Mouse (Mus musculus) heart, adult 2 months (tissue): ENCODE measurements at regions not wholly inside any gene's neighbourhood (a gene's known extent, or its start where the extent isn't known, plus 50 kb on each side); places are given as distances from the start of the nearest gene placed in this dataset.

Experiments used
- DNase-seq, 2 experiments: peaks; one replicate each; pipeline ENCODE4 v3.0.0; 2021
- H3K27ac ChIP-seq: fragments of 200-600 bp; 2 replicates; pipeline ENCODE4 v1.8.1; 2022
- H3K27me3 ChIP-seq: fragments of 200-500 bp; 2 replicates; pipeline ENCODE4 v1.6.1; 2012; ENCODE audit warnings: mild to moderate bottlenecking, low read length, inconsistent platforms, mixed read lengths; ENCODE audit not compliant: control insufficient read depth, insufficient read depth
- H3K36me3 ChIP-seq: fragments of 200-500 bp; 2 replicates; pipeline ENCODE4 v1.6.1; 2012; ENCODE audit warnings: low read length, inconsistent platforms; ENCODE audit not compliant: control insufficient read depth, insufficient read depth
- H3K4me1 ChIP-seq: fragments of 200-500 bp; 2 replicates; pipeline ENCODE4 v1.6.1; 2011; ENCODE audit warnings: low read length; ENCODE audit not compliant: control insufficient read depth, insufficient read depth
- H3K4me3 ChIP-seq: fragments of 200-600 bp; 2 replicates; pipeline ENCODE4 v1.8.1; 2022
- H3K79me2 ChIP-seq: fragments of 200-500 bp; replicated peaks from 2 replicates; pipeline ENCODE4 v1.6.1; 2012; ENCODE audit warnings: mild to moderate bottlenecking, inconsistent platforms, low read length, moderate library complexity, mixed read lengths; ENCODE audit not compliant: control insufficient read depth, insufficient read depth
- H3K9ac ChIP-seq: fragments of 200-500 bp; 2 replicates; pipeline ENCODE4 v1.6.1; 2012; ENCODE audit warnings: low read depth, mild to moderate bottlenecking, control low read depth, inconsistent platforms, low read length, mixed read lengths
- CTCF ChIP-seq: fragments of 200-600 bp; IDR thresholded peaks from 2 replicates; pipeline ENCODE4 v1.8.1; 2022; ENCODE audit warnings: antibody characterized with exemption, mild to moderate bottlenecking, moderate library complexity
- EP300 ChIP-seq: fragments of 200-500 bp; IDR thresholded peaks from 2 replicates; pipeline ENCODE4 v1.6.1; 2011; ENCODE audit warnings: low read depth, low read length, control low read depth; ENCODE audit not compliant: insufficient read depth
- POLR2A ChIP-seq: fragments of 200-500 bp; IDR thresholded peaks from 2 replicates; pipeline ENCODE4 v1.6.1; 2011; ENCODE audit warnings: mild to moderate bottlenecking, low read depth, low read length, control low read depth; ENCODE audit not compliant: insufficient read depth
- WGBS: fragments of 180-500 bp; shearing (Covaris S2); methylation state at CpG from one replicate; pipeline ENCODE4 v1.1.7; 2018; 5-methylcytosine and 5-hydroxymethylcytosine counted together
- intact Hi-C: fragments of 180-260 bp; cut with DNase I; formaldehyde crosslinking; loops from one replicate; pipeline ENCODE4 v1.15.1; 2025

DNA sequence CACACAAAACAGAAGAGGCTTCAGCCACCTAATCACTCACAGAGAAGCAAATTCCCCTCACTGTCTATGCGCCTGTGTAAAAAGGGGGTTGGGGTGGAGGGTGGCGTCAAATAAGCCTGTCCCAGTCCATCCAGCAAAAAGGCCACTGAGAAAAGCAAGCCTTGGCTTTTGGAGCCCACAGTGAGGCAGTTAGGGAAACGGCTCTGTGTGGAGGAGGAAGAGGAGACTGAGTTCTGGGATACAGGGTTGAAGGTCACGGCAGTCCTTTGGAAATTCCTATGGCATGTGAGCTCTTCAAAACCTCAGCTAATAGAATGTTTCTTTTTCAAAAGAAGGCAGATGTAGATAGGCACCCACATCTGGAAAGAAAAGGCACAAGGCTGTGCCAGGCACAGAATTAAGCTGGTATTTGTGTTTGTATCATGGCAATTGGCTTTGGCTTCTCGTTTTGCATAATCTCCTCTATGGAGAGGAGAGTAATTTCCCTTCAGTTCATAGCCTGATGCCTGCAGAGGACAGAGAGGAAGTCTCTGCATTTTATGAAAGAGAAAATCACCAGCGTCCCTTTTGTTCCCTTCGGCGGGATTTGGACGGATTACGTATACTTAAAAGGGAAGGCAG, 319.3 kb downstream of the Sorl1 start:
- intact Hi-C loops = no loop called here
- TF ChIP-seq EP300 (no peak), CTCF (no peak), POLR2A (no peak)
- no peak overlapping the region for H3K27ac ChIP-seq
- 50% methylated on average over 10 of the region's 10 CpGs for WGBS
- H3K4me3 ChIP-seq = no peak overlapping the region
- H3K27me3 ChIP-seq = no peaks in the 10 kb centered on the region
- no peak overlapping the region for H3K9ac ChIP-seq
- no peak for DNase-seq
- H3K79me2 ChIP-seq = no peaks in the 10 kb centered on the region
- peaks cover 3% of the 10 kb centered on the region for H3K4me1 ChIP-seq
- H3K36me3 ChIP-seq = no peaks in the 10 kb centered on the region

GRCm38 (mm10) chr9:41803680-41804460, 320.2 kb downstream of the Sorl1 start:
- no peak overlapping the region for H3K4me3 ChIP-seq
- no peak overlapping the region for H3K27ac ChIP-seq
- H3K79me2 ChIP-seq = no peaks in the 10 kb centered on the region
- WGBS = 75% methylated on average over 11 of the region's 11 CpGs
- no peaks in the 10 kb centered on the region for H3K36me3 ChIP-seq
- intact Hi-C loops = no loop called here
- no peak for DNase-seq
- peaks cover 2% of the 10 kb centered on the region for H3K4me1 ChIP-seq
- no peaks in the 10 kb centered on the region for H3K27me3 ChIP-seq
- TF ChIP-seq EP300 (no peak), CTCF (no peak), POLR2A (no peak)
- no peak overlapping the region for H3K9ac ChIP-seq

GRCm38 (mm10) chr9:41801376-41801775, 322.7 kb downstream of the Sorl1 start:
- no peak overlapping the region for H3K27ac ChIP-seq
- H3K4me3 ChIP-seq = no peak overlapping the region
- intact Hi-C loops = no loop called here
- no peaks in the 10 kb centered on the region for H3K36me3 ChIP-seq
- TF ChIP-seq EP300 (no peak), CTCF (no peak), POLR2A (no peak)
- H3K27me3 ChIP-seq = no peaks in the 10 kb centered on the region
- no peak for DNase-seq
- peaks cover 1% of the 10 kb centered on the region for H3K4me1 ChIP-seq
- H3K79me2 ChIP-seq = no peaks in the 10 kb centered on the region
- H3K9ac ChIP-seq = no peak overlapping the region
- 81% methylated on average over 4 of the region's 4 CpGs for WGBS

GRCm38 (mm10) chr9:41792830-41793213, 331.3 kb downstream of the Sorl1 start:
- H3K4me3 ChIP-seq = no peak overlapping the region
- no peak for TF ChIP-seq CTCF
- TF ChIP-seq EP300 = no peak
- TF ChIP-seq POLR2A = no peak
- 83% methylated on average over 6 of the region's 6 CpGs for WGBS
- no peak for DNase-seq
- H3K27me3 ChIP-seq = no peaks in the 10 kb centered on the region
- no peaks in the 10 kb centered on the region for H3K79me2 ChIP-seq
- H3K4me1 ChIP-seq = no peaks in the 10 kb centered on the region
- intact Hi-C loops = no loop called here
- H3K9ac ChIP-seq = no peak overlapping the region
- no peak overlapping the region for H3K27ac ChIP-seq
- no peaks in the 10 kb centered on the region for H3K36me3 ChIP-seq

GRCm38 (mm10) chr9:41792173-41792829, 331.8 kb downstream of the Sorl1 start:
- H3K27ac ChIP-seq = no peak overlapping the region
- H3K4me1 ChIP-seq = no peaks in the 10 kb centered on the region
- no peak for DNase-seq
- H3K27me3 ChIP-seq = no peaks in the 10 kb centered on the region
- H3K36me3 ChIP-seq = no peaks in the 10 kb centered on the region
- no peak for TF ChIP-seq CTCF
- no peak for TF ChIP-seq EP300
- no peak for TF ChIP-seq POLR2A
- no peak overlapping the region for H3K9ac ChIP-seq
- intact Hi-C loops = no loop called here
- 79% methylated on average over 4 of the region's 4 CpGs for WGBS
- H3K4me3 ChIP-seq = no peak overlapping the region
- no peaks in the 10 kb centered on the region for H3K79me2 ChIP-seq
